Mouse (Mus musculus) C2C12 (cell line): ENCODE data around the gene Rgs3.

Experiments used
- CTCF ChIP-seq: IDR thresholded peaks from one replicate; pipeline ENCODE4 v1.5.1; 2011; ENCODE audit not compliant: control insufficient read depth, insufficient read depth, insufficient read length
- MAX ChIP-seq: IDR thresholded peaks from one replicate; pipeline ENCODE4 v1.6.1; 2011; ENCODE audit warnings: mild to moderate bottlenecking, control low read depth
- USF1 ChIP-seq: IDR thresholded peaks from one replicate; pipeline ENCODE4 v1.6.1; 2011; ENCODE audit warnings: low read depth, mild to moderate bottlenecking, control low read depth, moderate library complexity

- TF ChIP-seq CTCF (no peak), USF1 (no peak), MAX (no peak)
Measured at GRCm38 (mm10) chr4:62727541-62728303, 168.1 kb downstream of the Rgs3 start.
